Mouse (Mus musculus) monocyte, adult 2 months (primary cell): ENCODE measurements around the gene Jpt1.
"Not testable (repeated sequence)": the region's sequence is repeated elsewhere in the genome, so short reads cannot be mapped to it uniquely, and the experiment has no call there.

Experiments used
- DNase-seq, 2 experiments: peaks; one replicate each; pipeline ENCODE4 v3.0.0; 2022; ENCODE audit warnings: low spot score in 2 of 2, low read depth in 1 of 2

The Jpt1 gene

GRCm38 (mm10) chr11:115476630-115477029 is 37.6 kb downstream of the Jpt1 start:
- not testable (repeated sequence) for DNase-seq

DNA sequence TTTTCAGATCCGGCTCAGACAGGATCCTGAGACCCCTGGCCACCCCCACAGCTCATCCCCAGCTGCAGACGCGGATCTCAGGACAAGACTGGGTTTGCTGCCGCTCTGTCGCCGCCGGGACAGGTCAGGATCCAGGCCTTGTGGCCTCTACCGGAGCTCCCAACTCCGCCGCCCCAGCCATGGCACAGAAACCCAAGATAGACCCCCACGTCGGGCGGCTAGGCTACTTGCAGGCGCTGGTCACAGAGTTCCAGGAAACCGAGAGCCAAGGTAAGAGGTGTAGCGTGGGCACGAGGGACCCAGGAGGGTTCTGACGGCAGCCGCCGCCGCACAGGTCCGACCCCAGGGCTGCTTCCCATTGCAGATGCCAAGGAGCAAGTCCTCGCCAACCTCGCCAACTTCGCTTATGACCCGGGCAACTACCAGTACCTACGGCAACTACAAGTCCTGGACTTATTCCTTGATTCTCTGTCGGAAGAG is 38.4 kb downstream of the Jpt1 start:
- no peak for DNase-seq

DNA sequence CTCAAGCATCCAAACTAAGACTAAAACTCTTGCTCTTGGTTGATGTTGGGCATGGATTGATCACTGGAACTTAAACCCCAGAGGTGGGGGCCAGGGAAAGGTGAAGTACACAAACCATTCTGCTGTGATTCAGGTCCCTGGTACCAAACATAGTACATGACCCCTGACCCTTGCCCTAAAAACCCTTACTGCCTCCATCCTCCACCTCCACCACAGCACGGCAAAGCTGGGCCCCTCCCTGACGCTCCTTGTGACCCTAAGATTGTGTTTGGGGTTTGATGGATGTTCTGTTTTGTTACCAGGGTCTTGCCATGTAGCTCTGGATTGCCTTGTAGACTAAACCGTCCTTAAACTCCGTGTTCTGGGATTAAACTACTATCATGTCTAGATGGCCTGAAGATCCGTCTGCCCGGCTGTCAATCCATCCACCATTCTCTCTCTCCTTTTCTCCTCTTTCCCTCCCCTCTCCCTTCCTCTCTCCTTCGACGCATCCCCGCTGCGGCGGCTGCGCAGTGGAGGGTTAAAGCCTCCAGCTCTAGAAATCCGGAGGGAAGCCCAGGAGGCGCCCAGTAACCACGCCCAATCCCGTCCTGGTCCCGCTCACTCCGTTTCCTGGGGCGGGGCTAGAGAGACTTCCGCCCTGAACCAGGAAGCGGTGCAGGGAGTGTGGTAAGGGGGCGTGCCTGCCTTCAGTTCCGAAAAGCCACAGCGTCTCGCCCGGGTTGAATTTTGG is 39.0 kb downstream of the Jpt1 start, which contains the start of gene Armc7:
Gene Armc7, plus strand, starts transcription at position 643 of the 733 bp plus-strand sequence.
- peak; percentile 83 to 86 for DNase-seq

- peak; percentile 83 to 85 for DNase-seq
These were observed 40.4 kb downstream of the Jpt1 start for GRCm38 (mm10) chr11:115473626-115474275.

GRCm38 (mm10) chr11:115472183-115472582 is 42.0 kb downstream of the Jpt1 start:
- DNase-seq, result no peak

DNA sequence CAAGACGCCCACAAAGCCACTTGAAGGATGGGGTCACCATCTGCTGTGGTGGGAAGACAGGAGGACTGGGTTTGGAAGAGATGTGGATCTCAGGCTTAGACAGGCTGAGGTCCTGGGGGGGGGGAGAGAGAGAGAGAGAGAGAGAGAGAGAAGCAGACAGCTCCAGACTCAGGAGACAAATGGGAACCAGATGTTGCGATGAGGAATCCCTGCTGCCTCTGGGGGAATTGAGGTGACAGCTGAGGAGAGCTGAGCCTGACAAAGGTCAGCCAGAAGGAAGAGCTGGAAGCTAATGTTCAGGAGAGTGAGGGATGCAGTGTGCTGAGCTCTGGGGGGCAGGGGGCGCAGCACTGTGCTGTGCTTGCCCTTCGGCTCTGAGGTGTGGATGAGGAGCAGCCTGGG is 47.0 kb downstream of the Jpt1 start:
- no peak for DNase-seq

- DNase-seq, result no peak
These were observed 49.3 kb downstream of the Jpt1 start for GRCm38 (mm10) chr11:115464851-115465250.

- DNase-seq, result no peak
These were observed 50.8 kb downstream of the Jpt1 start for GRCm38 (mm10) chr11:115463397-115463796.

DNA sequence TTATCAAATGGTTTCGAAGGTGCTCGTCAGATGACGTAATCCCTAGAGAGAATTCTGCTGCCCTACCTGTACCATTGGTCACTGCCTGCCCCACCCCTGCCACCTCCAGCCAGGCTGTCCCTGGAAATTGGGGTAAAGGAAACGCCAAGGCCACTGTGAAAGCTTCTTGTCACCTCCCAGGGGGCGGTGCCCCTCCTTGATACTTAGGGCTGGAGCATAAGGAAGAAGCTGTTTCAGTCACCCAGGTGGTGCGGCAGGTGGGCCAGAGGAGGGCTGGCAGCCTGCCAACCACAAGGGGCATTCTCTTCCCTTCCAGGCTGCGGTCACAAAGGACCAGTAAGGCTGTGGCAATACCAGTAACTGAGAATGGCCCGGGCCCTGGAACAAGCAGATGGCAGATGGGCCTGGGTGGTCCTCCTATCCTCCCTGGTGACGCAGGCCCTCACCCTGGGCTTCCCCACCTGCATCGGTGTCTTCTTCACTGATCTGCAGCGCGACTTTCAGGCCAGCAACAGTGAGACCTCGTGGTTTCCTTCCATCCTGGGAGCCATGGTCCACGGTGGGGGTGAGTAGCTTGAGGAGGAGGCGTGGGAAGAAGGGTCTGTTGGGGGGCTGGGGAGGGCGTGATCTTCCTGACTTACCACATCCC is 51.8 kb downstream of the Jpt1 start, which contains the start of gene Slc16a5:
Gene Slc16a5, plus strand, starts transcription at position 232 of the 649 bp plus-strand sequence.
- DNase-seq, result no peak

DNA sequence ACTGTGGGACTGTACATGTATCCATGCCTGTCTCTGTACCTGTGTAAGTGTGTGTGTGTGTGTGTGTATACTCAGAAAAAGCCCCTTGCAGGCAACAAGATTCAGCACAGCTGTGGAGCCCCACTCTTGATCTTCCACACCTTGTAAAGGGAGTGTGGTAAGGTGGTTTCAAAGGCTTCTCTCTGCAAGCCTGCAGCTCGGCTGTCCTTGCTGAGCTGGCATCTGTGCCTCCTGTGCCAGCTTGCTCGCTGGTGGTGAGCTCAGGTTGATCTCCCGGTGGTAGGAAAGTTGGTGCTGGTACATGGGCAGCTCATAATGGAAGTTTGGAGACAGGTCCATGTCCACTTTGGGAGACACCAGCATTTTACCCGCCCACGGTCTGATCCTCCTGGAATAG is 52.3 kb downstream of the Jpt1 start:
- DNase-seq, result no peak

GRCm38 (mm10) chr11:115460976-115461375 is 53.2 kb downstream of the Jpt1 start:
- DNase-seq, result no peak

DNA sequence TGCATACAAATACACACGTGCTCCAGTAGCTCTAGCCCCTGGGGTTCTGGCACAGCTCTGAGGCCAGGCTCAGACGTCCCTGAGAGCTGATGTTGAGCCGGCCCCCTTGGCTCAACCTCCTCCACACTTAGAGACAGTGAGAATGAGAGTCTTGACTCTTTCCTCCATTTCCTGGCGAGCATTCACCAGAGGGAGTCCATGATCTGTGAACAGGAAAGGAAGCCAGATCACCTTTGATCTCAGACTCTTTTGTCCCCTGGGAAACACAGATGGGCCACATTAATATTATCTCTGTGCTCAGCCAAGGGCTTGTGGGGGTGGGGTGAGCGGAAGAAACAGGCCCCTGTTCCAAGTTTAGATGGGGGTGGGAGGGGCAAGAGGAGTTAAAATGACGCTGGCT is 56.8 kb downstream of the Jpt1 start:
- no peak for DNase-seq

DNA sequence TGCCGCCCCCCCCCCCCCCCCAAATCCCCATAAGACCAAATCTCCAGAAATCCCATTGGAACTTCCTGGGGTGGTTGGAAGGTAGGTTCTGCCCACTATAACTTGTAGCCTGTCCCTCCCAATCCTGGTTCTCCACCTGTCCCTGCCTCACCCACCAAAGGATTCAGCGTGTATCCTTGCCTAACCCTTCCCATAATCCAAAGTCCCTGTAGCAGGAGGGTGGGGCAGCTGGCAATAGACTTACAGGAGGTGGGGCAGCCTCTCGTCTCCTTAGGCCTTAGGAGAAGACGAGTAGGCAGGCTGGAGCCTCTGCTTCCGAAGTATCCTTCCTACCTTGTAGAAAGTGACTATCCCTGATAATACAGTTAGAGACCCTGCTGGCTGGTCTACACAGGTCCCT is 58.0 kb downstream of the Jpt1 start:
- no peak for DNase-seq

GRCm38 (mm10) chr11:115455619-115456018 is 58.6 kb downstream of the Jpt1 start:
- no peak for DNase-seq

DNA sequence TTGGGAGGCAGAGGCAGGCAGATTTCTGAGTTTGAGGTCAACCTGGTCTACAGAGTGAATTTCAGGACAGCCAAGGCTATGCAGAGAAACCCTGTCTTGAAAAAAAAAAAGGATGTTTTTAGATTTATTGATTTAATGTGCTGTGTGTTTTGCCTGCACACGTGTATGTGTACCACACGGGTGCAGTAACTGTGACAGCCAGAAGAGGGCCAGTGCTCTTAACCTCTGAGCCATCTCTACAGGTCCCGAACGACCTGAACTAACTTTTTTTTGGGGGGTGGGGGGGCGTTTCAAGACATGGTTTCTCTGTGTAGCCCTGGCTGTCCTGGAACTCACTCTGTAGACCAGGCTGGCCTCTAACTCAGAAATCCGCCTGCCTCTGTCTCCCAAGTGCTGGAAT is 59.4 kb downstream of the Jpt1 start:
- DNase-seq, result not testable (repeated sequence)

DNA sequence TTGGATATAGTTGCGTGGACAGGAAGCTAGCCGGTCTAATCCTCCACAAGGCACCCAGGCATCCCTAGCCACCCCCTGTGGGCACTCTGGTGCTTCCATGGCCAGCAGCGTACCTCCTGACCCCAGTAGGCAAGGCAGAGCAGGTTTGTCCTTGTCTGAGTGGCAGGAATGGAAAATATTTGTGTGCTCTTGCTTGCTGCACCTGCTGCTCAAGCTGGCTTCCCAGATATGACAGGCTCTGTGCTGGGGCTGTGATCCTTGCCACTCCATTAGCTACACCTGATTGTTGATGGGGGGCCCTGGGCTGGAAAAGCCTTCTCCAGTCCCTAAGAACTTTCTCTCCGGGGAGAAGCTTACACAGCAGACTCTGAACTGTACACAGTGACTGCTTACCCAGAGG is 60.9 kb downstream of the Jpt1 start:
- DNase-seq, result no peak

GRCm38 (mm10) chr11:115452281-115452860 is 61.8 kb downstream of the Jpt1 start:
- no peak for DNase-seq

GRCm38 (mm10) chr11:115451781-115452241 is 62.4 kb downstream of the Jpt1 start:
- DNase-seq, result no peak

DNA sequence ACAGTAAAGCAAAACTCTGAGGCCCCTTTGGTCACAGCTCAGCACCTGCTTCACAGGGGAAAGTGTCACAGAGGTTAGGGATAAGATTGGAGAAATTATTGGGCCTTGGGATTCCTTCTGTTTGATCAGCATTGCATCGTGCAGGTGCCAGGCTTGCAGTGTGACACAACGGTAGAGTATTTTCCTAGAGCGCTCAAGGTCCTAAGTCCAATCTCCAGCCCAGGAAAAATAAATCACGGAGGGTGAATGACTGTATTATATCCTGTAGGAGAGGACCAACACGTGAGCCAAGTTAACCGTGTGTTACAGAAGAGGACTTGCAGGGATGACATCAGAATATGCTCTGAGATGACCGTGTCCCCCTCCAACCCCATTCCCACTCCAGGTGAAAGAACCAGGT is 64.0 kb downstream of the Jpt1 start:
- no peak for DNase-seq

GRCm38 (mm10) chr11:115448998-115449397 is 65.2 kb downstream of the Jpt1 start:
- no peak for DNase-seq

DNA sequence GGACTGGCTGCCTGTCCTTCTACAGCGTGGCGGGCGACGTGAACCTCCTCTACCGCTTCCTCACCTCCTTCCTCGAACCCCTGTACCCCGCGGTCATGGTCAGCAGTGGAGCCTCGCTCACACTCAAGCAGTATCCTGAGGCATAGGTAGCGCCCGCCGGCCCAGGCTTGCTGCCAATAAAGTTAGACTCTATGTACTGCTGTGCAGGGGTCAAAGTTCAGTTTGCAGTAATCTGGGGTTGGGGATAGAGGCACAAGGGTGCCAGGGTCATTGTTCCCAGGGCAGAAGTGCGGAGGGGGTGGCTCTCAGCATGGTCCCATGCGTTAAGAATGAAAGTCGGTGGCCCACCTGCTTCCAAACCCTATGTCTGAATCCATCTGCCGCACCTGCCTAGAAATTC is 66.1 kb downstream of the Jpt1 start:
- no peak for DNase-seq
